Mouse (Mus musculus): Measurements from ENCODE around the gene Dhx37.

Dhx37 gene

DNA sequence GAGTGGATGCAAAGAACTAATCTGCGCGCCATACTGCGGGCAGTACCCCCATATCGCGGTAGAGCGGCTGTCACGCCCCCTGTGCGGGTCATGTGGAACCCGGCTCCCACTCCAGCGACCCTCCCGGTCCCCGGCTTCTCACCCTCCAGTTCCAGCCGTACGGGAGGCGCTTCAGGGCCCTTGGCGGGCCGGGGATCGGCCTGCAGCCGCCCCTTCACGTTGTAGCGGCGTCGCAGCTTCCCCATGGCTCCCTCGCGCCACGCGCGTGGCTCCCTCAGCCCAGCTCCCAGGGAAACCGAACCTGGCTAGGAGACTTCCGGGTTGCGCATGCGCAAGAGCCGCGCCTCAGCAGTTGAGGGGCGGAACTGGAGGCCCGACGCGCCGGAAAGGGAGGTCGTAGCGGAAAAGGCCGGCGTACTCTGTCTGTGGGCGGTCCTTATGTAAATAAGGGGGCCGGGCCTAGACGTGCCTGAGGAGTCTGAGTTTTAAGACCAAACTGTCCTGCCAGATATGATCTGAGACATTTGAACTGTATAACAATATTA, at the start of gene Dhx37:
Gene Dhx37 (minus strand): TSS at position 329 of the 545 bp plus-strand sequence.
- peak; percentile 98 for DNase-seq (ENCODE audit: low read depth, low spot score)

GRCm38 (mm10) chr5:125482474-125482873, 48.6 kb upstream of the Dhx37 start:
- DNase-seq (ENCODE audit: low read depth, low spot score): no peak

DNA sequence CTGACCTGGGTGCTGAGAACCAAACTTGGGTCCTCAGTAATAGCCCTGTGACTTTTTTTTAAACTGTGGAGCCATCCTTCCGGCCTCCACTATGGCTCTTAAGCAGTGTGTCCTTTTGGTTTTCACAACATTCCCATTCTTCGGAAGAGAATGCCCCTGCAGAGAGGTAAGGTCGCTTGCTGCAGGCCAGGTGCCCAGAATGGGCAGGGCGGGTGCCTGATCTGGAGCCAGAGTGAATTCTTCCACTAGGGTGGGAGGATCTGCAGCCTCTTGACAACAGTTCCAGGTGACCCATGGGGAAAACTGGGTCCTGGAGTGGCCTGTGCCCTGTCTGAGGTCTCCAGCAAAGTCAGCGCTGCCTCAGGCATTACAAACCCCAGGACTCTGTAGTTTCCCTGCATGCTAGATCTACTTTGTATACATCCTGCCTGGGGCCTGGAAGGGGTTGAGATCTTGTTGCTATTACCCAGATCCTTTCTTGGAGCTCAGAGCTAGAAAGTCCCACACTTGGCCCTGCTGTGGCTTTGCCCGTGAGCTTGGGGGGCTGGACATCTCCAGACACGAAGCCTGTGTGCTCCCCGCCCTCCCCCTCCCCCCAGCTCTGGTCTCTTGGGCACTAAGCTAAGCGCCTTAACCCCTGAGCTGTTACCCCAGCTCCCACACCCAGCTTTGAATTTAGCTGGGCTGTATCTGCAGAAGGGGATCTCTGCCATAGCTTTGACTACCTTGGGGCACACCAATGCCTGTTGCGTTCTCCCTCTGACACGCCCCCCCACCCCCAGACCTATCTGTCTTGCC, 46.7 kb upstream of the Dhx37 start:
- DNase-seq (ENCODE audit: low read depth, low spot score): no peak

GRCm38 (mm10) chr5:125479376-125479775, 45.5 kb upstream of the Dhx37 start:
- no peak for DNase-seq (ENCODE audit: low read depth, low spot score)

DNA sequence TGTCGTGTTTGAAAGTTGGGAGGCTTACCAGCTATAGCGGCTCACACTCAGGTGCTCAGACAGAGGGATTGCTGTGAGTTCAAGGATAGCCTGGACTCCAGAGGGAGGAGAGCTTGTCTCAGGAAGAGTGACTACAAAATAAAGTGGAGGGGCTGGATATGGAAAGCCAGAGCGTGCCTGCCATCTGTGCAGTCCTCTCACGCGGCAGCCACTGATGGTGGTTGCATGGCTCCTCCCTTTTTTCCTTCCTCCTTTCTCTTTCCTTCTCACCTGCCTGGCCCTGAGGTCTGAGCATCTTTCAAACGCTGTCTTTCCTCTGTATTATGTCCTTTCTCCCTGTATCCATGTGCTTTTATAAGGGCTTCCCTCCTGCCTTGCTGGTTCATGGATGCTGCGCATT, 44.1 kb upstream of the Dhx37 start:
- no peak for DNase-seq (ENCODE audit: low read depth, low spot score)

DNA sequence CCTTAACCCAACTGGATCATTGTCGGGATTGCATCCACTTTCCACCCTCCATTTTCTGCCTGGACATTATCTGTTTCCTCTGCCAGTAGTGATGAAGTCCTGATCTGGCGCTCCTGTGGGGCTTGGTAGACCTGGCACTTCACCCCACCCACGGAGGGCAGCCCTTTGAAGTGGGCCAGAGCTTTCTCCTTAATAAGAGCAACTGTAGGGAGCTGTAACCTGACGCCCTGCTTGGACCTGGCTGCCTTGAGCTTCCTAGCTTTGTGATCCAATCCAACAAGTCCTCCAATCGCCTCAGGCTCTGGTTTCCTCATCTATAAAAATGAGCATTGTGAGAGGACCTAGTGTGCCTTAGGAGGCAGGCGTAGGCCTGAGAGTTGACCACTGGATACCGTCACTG, 43.6 kb upstream of the Dhx37 start:
- DNase-seq (ENCODE audit: low read depth, low spot score): no peak

- DNase-seq (ENCODE audit: low read depth, low spot score): no peak
Measured at GRCm38 (mm10) chr5:125476799-125477198, 42.9 kb upstream of the Dhx37 start.

GRCm38 (mm10) chr5:125476286-125476625, 42.3 kb upstream of the Dhx37 start:
- DNase-seq (ENCODE audit: low read depth, low spot score): no peak

- peak; percentile 99 for DNase-seq (ENCODE audit: low read depth, low spot score)
Measured at GRCm38 (mm10) chr5:125475601-125476285, 41.8 kb upstream of the Dhx37 start, which contains the start of gene Aacs. TSS of gene Aacs (plus strand) at chr5:125475814.

DNA sequence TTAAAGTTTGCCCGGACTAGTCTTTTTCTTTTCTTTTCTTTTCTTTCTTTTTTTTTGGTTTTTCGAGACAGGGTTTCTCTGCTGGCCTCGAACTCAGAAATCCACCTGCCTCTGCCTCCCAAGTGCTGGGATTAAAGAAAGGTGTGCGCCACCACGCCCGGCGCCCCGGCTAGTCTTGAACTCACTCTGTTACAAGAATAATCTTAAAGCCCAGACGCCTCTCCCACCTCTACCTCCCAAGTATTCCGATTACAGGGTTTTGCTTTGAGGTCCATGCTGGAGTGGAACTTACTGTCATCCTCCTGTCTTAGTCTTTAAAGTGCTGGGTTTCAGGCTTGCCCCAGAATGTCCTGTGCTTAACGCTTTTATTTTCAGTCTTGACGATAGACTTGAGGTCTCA, 41.1 kb upstream of the Dhx37 start:
- no peak for DNase-seq (ENCODE audit: low read depth, low spot score)

GRCm38 (mm10) chr5:125472796-125473475, 39.0 kb upstream of the Dhx37 start:
- DNase-seq (ENCODE audit: low read depth, low spot score): no peak

GRCm38 (mm10) chr5:125470713-125471112, 36.8 kb upstream of the Dhx37 start:
- DNase-seq (ENCODE audit: low read depth, low spot score): no peak

GRCm38 (mm10) chr5:125467261-125467660, 33.3 kb upstream of the Dhx37 start:
- no peak for DNase-seq (ENCODE audit: low read depth, low spot score)

GRCm38 (mm10) chr5:125466483-125466882, 32.6 kb upstream of the Dhx37 start:
- no peak for DNase-seq (ENCODE audit: low read depth, low spot score)

DNA sequence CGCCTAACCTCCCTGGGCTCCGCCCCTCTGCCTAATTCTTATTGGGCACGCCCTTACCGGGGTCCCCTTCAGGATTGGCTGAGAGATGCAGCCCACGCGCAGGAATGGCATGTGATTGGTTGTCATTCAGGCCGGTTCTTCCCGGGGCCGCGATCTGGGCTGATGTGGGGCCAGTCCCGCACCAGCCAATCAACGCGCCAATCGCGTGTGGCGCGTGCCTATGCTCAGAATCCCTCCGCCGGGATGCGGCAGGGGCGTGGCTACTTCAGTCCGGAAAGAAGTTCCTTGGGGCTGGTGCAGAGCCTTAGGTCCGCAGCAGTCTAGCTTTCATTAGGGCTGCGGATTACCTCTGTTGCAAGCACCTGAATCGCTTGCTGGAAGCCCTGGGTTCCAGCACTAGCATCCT, 31.8 kb upstream of the Dhx37 start:
- DNase-seq (ENCODE audit: low read depth, low spot score): peak; percentile 99

DNA sequence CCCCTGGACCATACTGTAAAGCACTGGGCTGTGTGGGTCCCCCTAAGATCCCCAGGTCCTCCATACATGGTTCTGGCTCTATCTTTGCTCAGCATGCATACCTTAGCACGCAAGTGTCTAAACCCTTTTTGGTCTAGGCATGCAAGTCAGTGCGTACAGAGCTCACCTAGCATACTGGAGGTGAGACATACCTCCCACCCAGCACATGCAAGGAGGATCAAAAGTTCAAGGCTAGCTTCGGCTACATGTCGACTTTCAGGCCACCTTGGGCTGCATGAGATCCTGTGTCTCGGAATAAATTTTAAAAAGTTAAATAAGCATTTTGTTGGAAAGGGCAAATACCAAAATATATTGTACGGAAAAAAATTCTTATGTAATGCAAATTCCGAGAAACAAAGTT, 31.3 kb upstream of the Dhx37 start:
- peak; percentile 28 for DNase-seq (ENCODE audit: low read depth, low spot score)

- peak; percentile 78 for DNase-seq (ENCODE audit: low read depth, low spot score)
Measured at GRCm38 (mm10) chr5:125461868-125462445, 28.0 kb upstream of the Dhx37 start.

DNA sequence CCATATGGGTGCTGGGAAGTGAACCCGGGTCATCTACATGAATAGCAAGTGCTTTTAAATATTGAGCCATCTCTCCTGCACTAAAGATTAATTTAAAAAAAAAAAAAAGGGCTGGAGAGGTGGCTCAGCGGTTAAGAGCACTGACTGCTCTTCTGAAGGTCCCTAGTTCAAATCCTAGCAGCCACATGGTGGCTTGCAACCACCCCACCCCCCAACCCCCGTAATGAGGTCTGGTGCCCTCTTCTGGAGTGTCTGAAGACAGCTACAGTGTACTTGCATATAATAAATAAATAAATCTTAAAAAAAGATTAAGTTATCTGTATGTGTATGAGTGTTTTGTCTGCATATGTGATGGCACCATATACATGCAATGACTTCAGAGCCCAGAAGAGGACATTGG, 26.7 kb upstream of the Dhx37 start:
- peak; percentile 41 for DNase-seq (ENCODE audit: low read depth, low spot score)

- no peak for DNase-seq (ENCODE audit: low read depth, low spot score)
Measured at GRCm38 (mm10) chr5:125457538-125457937, 23.6 kb upstream of the Dhx37 start.

DNA sequence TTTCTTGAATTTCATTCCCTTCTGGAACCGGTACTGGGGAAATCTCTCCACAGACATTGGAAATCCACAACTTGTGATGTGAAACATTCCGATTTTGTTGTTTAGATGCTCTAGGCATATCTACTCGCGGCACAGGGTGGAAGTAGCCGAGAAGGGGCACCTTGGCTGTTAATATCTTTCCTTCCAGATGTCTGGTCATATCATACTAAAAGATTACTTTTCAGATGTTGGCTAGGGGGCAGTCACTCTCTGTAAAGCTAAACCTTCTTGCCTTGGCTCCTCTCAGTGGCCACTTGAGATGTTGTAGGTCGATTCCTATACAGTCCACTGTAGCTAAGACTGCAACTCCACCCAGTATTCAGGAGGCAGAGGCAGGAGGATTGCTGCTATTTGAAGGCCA, 22.2 kb upstream of the Dhx37 start:
- no peak for DNase-seq (ENCODE audit: low read depth, low spot score)

- no peak for DNase-seq (ENCODE audit: low read depth, low spot score)
Measured at GRCm38 (mm10) chr5:125452573-125452972, 18.7 kb upstream of the Dhx37 start.

DNA sequence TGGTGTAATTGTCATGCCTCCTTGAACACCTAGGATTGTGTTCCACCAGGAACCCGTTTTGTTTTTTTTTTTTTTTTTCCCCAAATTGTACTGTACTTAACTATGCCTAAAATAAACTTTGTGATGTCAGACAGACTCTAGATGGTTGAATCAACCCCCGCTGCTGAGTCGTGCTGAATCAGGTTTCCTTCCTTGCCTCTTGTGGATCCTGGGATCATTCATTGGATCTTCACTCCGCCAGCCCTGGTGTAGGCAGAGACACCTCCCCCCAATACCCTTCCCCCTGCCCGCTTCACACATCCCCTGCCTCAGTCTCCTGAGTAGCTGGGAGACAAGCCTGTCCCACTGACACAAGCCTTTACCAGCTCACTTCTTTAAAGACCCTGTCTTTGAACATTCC, 15.4 kb upstream of the Dhx37 start:
- no peak for DNase-seq (ENCODE audit: low read depth, low spot score)
